8 mouse cellular contexts compared by ENCODE assay signal in genomic region chr1:127773803-127774500, GRCm38 (mm10). TPM values are rescaled to one million over a fixed set of nuclear protein-coding genes. Genes with fewer than 3 reads are reported as not detected.
DNase-seq lines count a peak whose midpoint lies in the region; ATAC-seq and TF ChIP-seq lines count a peak whose summit lies in the region.

Gene Ccnt2, plus strand, starts transcription at chr1:127774164.

- peak; percentile 100 for DNase-seq in CD4-positive helper T cell, adult 2 months (ENCODE audit: low read depth, low spot score)
- peak; percentile 99 for DNase-seq in brain, embryonic 18.5 days (ENCODE audit: low read depth, low spot score)
- DNase-seq in kidney, postnatal 0 days (ENCODE audit: low spot score), result peak; percentile 100
- DNase-seq in liver, embryonic 11.5 days (ENCODE audit: low spot score), result peak; percentile 97
- peak; percentile 99 for DNase-seq in naive thymus-derived CD4-positive, alpha-beta T cell, adult 2 months (ENCODE audit: low read depth)

- whole genome bisulfite sequencing in heart, embryonic 12.5 days, result under 1% methylated on average over 63 of the region's 63 CpGs
- under 1% methylated on average over 59 of the region's 63 CpGs for WGBS in kidney, postnatal 0 days
- WGBS in liver, embryonic 11.5 days, result under 1% methylated on average over 63 of the region's 63 CpGs
- under 1% methylated on average over 59 of the region's 63 CpGs for WGBS in stomach, embryonic 14.5 days

- peak; percentile 93 for ATAC-seq in erythroid progenitor cell, adult 5-6 weeks (replicated peaks; ENCODE audit: low FRiP score, poor library complexity, severe bottlenecking)
- ATAC-seq in heart, embryonic 12.5 days (ENCODE audit: insufficient number of reproducible peaks, low FRiP score), result peak; percentile 99
- peak; percentile 99 for ATAC-seq in kidney, postnatal 0 days (replicated peaks; ENCODE audit: low FRiP score, low read depth)
- peak; percentile 97 for ATAC-seq in liver, embryonic 11.5 days (replicated peaks; ENCODE audit: low FRiP score)
- peak; percentile 98 for ATAC-seq in stomach, embryonic 14.5 days (ENCODE audit: insufficient number of reproducible peaks, insufficient read depth, low FRiP score, low read depth)

- peaks cover 32% of the 10 kb centered on the region for H3K4me1 ChIP-seq in heart, embryonic 12.5 days (replicated peaks)
- H3K4me1 ChIP-seq in kidney, postnatal 0 days (replicated peaks; ENCODE audit: insufficient read depth, low read length), result peaks cover 8% of the 10 kb centered on the region; the same call in 1 of the 2 replicates
- peaks cover 23% of the 10 kb centered on the region for H3K4me1 ChIP-seq in liver, embryonic 11.5 days (replicated peaks; ENCODE audit: control insufficient read depth, insufficient read depth, low read length)
- peaks cover 13% of the 10 kb centered on the region; the same call in 1 of the 2 replicates for H3K4me1 ChIP-seq in stomach, embryonic 14.5 days (ENCODE audit: control insufficient read depth, insufficient read depth, low read length)

- peak within 1 kb of the TSS; percentile 93 for H3K9ac ChIP-seq in heart, embryonic 12.5 days
- H3K9ac ChIP-seq in kidney, postnatal 0 days (ENCODE audit: low read depth, low read length), result peak within 1 kb of the TSS; percentile 93
- H3K9ac ChIP-seq in liver, embryonic 11.5 days (ENCODE audit: low read depth, low read length), result peak within 1 kb of the TSS; percentile 92
- peak within 1 kb of the TSS; percentile 86 for H3K9ac ChIP-seq in stomach, embryonic 14.5 days (replicated peaks; ENCODE audit: low read depth, low read length)

- TF ChIP-seq CTCF in kidney, postnatal 0 days (IDR thresholded peaks at IDR 0.05; ENCODE audit: low read depth), result peak; percentile 42

- H3K27me3 ChIP-seq in heart, embryonic 12.5 days (replicated peaks), result no peaks in the 10 kb centered on the region
- H3K27me3 ChIP-seq in kidney, postnatal 0 days (ENCODE audit: insufficient read depth, low read length), result no peaks in the 10 kb centered on the region
- H3K27me3 ChIP-seq in liver, embryonic 11.5 days (replicated peaks; ENCODE audit: control insufficient read depth, insufficient read depth, low read length), result no peaks in the 10 kb centered on the region
- H3K27me3 ChIP-seq in stomach, embryonic 14.5 days (ENCODE audit: control insufficient read depth, insufficient read depth, low read length), result no peaks in the 10 kb centered on the region

- H3K36me3 ChIP-seq in heart, embryonic 12.5 days, result peaks cover 16% of the 10 kb centered on the region
- H3K36me3 ChIP-seq in kidney, postnatal 0 days (ENCODE audit: insufficient read depth, low read length), result no peaks in the 10 kb centered on the region
- 0 out of 2 replicates have a peak, but pooled peaks cover 3% of the 10 kb centered on the region for H3K36me3 ChIP-seq in liver, embryonic 11.5 days (ENCODE audit: control insufficient read depth, insufficient read depth, low read length)
- H3K36me3 ChIP-seq in stomach, embryonic 14.5 days (ENCODE audit: control insufficient read depth, insufficient read depth, low read length), result no peaks in the 10 kb centered on the region; the same call in none of the 2 replicates

- H3K4me2 ChIP-seq in heart, embryonic 12.5 days, result peak within 1 kb of the TSS; percentile 83
- H3K4me2 ChIP-seq in kidney, postnatal 0 days (ENCODE audit: low read length), result peak within 1 kb of the TSS; percentile 69
- H3K4me2 ChIP-seq in liver, embryonic 11.5 days, result peak within 1 kb of the TSS; percentile 74
- peak within 1 kb of the TSS; percentile 76 for H3K4me2 ChIP-seq in stomach, embryonic 14.5 days (replicated peaks; ENCODE audit: low read depth, low read length)

- peak within 1 kb of the TSS; percentile 96 for H3K27ac ChIP-seq in heart, embryonic 12.5 days (ENCODE audit: poor library complexity, severe bottlenecking)
- peak within 1 kb of the TSS; percentile 95 for H3K27ac ChIP-seq in kidney, postnatal 0 days
- peak within 1 kb of the TSS; percentile 93 for H3K27ac ChIP-seq in liver, embryonic 11.5 days (ENCODE audit: low read depth, low read length)
- peak within 1 kb of the TSS; percentile 95 for H3K27ac ChIP-seq in stomach, embryonic 14.5 days (ENCODE audit: low read length)

- H3K9me3 ChIP-seq in heart, embryonic 12.5 days (replicated peaks), result no peaks in the 10 kb centered on the region
- H3K9me3 ChIP-seq in kidney, postnatal 0 days (replicated peaks; ENCODE audit: low read length), result no peaks in the 10 kb centered on the region
- no peaks in the 10 kb centered on the region for H3K9me3 ChIP-seq in liver, embryonic 11.5 days (ENCODE audit: control insufficient read depth, low read length)
- no peaks in the 10 kb centered on the region for H3K9me3 ChIP-seq in stomach, embryonic 14.5 days (ENCODE audit: control insufficient read depth, low read depth, low read length)

- H3K4me3 ChIP-seq in heart, embryonic 12.5 days, result peak within 1 kb of the TSS; percentile 83
- peak within 1 kb of the TSS; percentile 90 for H3K4me3 ChIP-seq in kidney, postnatal 0 days (replicated peaks; ENCODE audit: low read depth, low read length)
- peak within 1 kb of the TSS; percentile 78 for H3K4me3 ChIP-seq in liver, embryonic 11.5 days (ENCODE audit: low read depth, low read length)
- H3K4me3 ChIP-seq in stomach, embryonic 14.5 days (ENCODE audit: low read depth, low read length), result peak within 1 kb of the TSS; percentile 93

RNA-seq across cellular contexts. Expression of gene Ccnt2, which starts in this region (rescaled TPM):
- total RNA-seq in erythroid progenitor cell, adult 5-6 weeks (2015; ENCODE audit: low replicate concordance), result 84.3 and 112 TPM in 2 replicates
- 111 and 112 TPM in 2 replicates for total RNA-seq in erythroid progenitor cell, adult 5-6 weeks (2017; ENCODE audit: low replicate concordance)
- polyA plus RNA-seq in heart, embryonic 12.5 days (2016; fragmentation: Nextera tagmentation; extraction: Ambion mirVana), result 65.4 and 70.9 TPM in 2 replicates
- polyA plus RNA-seq in kidney, postnatal 0 days (2015; fragmentation: Nextera tagmentation; extraction: Ambion mirVana), result 34.1 and 40.4 TPM in 2 replicates
- 64.6 and 68.2 TPM in 2 replicates for polyA plus RNA-seq in liver, embryonic 11.5 days (2014; fragmentation: Nextera tagmentation; extraction: Ambion mirVana)
- polyA plus RNA-seq in stomach, embryonic 14.5 days (2014; fragmentation: Nextera tagmentation; extraction: Ambion mirVana), result 94.3 and 95.3 TPM in 2 replicates

Comparison
In these comparisons a context has a peak if more than half of its experiments do, and no peak if none do; other contexts are left out.
1. Peak in every context shown above with its lines: DNase-seq, ATAC-seq, H3K4me3 ChIP-seq and H3K27ac ChIP-seq.